Mouse (Mus musculus): ENCODE data around the gene Olfr523. TPM values are rescaled to one million over a fixed set of nuclear protein-coding genes. Genes with fewer than 3 reads are reported as not detected.

Gene Olfr523
- total and polyA plus RNA-seq, 3 experiments = not detected

DNA sequence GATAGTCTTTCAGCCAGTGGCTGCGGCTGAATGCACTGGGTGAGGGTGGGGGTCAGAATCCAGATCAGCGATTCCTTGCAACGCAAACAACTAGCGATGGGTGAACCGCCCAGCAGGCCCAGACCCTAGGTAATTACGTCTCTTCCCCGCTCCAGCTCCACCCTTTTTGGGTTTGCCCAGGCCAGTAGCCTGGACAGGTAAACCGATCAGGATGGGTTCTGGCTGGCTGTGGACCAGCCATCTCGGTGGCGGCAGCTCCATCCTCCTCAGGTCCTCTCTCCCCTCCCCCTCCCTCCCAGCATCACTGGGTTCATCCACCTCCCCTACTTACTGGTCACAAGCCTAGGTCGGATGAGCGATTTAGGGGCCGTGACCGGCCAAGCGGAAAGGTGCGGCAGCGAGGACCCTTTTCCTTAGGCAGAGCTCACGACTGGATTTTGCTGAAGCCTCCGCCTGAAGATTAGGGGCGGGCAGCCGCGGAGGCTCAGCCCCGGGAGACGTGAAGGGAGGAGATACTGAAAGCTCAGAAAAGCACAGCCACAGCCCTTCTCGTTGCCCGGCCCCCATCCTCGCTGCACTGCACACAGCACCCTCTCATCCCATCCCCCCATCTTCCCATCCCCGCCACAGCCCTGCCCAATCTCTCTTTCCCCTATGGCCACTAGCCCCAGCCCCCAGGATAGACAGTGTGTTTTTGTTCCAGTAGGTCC, 18.6 kb upstream of the Olfr523 start, which contains the start of gene Sprn:
Gene Sprn, minus strand, starts transcription at position 660 of the 710 bp plus-strand sequence.
- Histone ChIP-seq H3K79me2 (replicated peaks; ENCODE audit: control insufficient read depth, extremely low read depth, insufficient read depth, poor library complexity, severe bottlenecking) (no peaks in the 10 kb centered on the region), H3K9me3 (replicated peaks; ENCODE audit: low read length) (no peaks in the 10 kb centered on the region), H3K4me2 (ENCODE audit: insufficient read depth, low read depth, poor library complexity, severe bottlenecking) (no peak within 1 kb of the TSS), H3K27ac (ENCODE audit: insufficient read depth, low read depth) (no peak within 1 kb of the TSS), H3K4me3 (replicated peaks in 1 of 3; ENCODE audit: low read depth in 2 of 3, low read length in 2 of 3, poor library complexity in 1 of 3) (no peak within 1 kb of the TSS), H3K36me3 (replicated peaks in 1 of 2; ENCODE audit: control insufficient read depth in 1 of 2, insufficient read depth in 1 of 2, low read length in 1 of 2) (peaks cover 9 to 34% of the 10 kb centered on the region in 2 experiments), H3K9ac (ENCODE audit: insufficient read depth, low read depth) (no peak within 1 kb of the TSS), H3K4me1 (ENCODE audit: control insufficient read depth in 1 of 2, insufficient read depth in 2 of 2) (no peaks in the 10 kb centered on the region), H3K27me3 (replicated peaks) (peaks cover 22% of the 10 kb centered on the region)
- dilution Hi-C loops (cut with MboI; ENCODE audit: extremely low pct_ligation_motif_present, extremely low pct_unique_long_range_greater_than_20kb, low sequenced_read_pairs) = no loop called here
- no peak for TF ChIP-seq TCF12 (IDR thresholded peaks at IDR 0.05; ENCODE audit: low read depth, low read length)
- TF ChIP-seq ELF1 (IDR thresholded peaks at IDR 0.05; ENCODE audit: low read depth, low read length) = no peak
- no peak for TF ChIP-seq HCFC1 (IDR thresholded peaks at IDR 0.05; ENCODE audit: low read depth, low read length)
- no peak for TF ChIP-seq MAZ (IDR thresholded peaks at IDR 0.05; ENCODE audit: low read depth, low read length)
- TF ChIP-seq IRF4 (IDR thresholded peaks at IDR 0.05; ENCODE audit: low read depth, low read length) = no peak
- TF ChIP-seq ZNF384 (IDR thresholded peaks at IDR 0.05; ENCODE audit: low read depth, low read length) = no peak
- TF ChIP-seq RCOR1 (conservative IDR thresholded peaks at IDR 0.05; ENCODE audit: low read depth, low read length) = no peak
- no peak for TF ChIP-seq MXI1 (IDR thresholded peaks at IDR 0.05; ENCODE audit: low read depth, low read length)
- no peak for TF ChIP-seq ZKSCAN1 (IDR thresholded peaks at IDR 0.05; ENCODE audit: borderline replicate concordance, low read depth, low read length)
- TF ChIP-seq USF1 (IDR thresholded peaks at IDR 0.05; ENCODE audit: low read depth, low read length) = no peak
- TF ChIP-seq USF2 (conservative IDR thresholded peaks at IDR 0.05; ENCODE audit: low read depth, low read length) = no peak
- no peak for TF ChIP-seq CHD2 (IDR thresholded peaks at IDR 0.05; ENCODE audit: low read length)
- TF ChIP-seq CTCF (conservative IDR thresholded peaks at IDR 0.05 in 1 of 2, IDR thresholded peaks at IDR 0.05 in 1 of 2; ENCODE audit: low read depth in 2 of 2, low read length in 2 of 2) = no peak
- TF ChIP-seq ZMIZ1 (IDR thresholded peaks at IDR 0.05; ENCODE audit: low read depth, low read length) = no peak
- no peak for TF ChIP-seq UBTF (IDR thresholded peaks at IDR 0.05; ENCODE audit: low read depth, low read length)
- no peak for TF ChIP-seq POLR2A (IDR thresholded peaks at IDR 0.05; ENCODE audit: low read depth, low read length)
- in situ Hi-C loops (cut with MboI; ENCODE audit: low pct_ligation_motif_present, low pct_unique_long_range_greater_than_20kb, low sequenced_read_pairs) = no loop called here
- no peak for DNase-seq (ENCODE audit: extremely low read depth)

- H3K4me1 ChIP-seq (ENCODE audit: control insufficient read depth in 1 of 2, insufficient read depth in 2 of 2) = peaks cover 2 to 5% of the 10 kb centered on the region in 2 experiments
- dilution Hi-C loops (cut with MboI; ENCODE audit: extremely low pct_ligation_motif_present, extremely low pct_unique_long_range_greater_than_20kb, low sequenced_read_pairs) (no loop called here), in situ Hi-C loops (cut with MboI; ENCODE audit: low pct_ligation_motif_present, low pct_unique_long_range_greater_than_20kb, low sequenced_read_pairs) (no loop called here)
- H3K79me2 ChIP-seq (replicated peaks; ENCODE audit: control insufficient read depth, extremely low read depth, insufficient read depth, poor library complexity, severe bottlenecking) = no peaks in the 10 kb centered on the region
- no peak overlapping the region for H3K27ac ChIP-seq (ENCODE audit: insufficient read depth, low read depth)
- H3K36me3 ChIP-seq (replicated peaks in 1 of 2; ENCODE audit: control insufficient read depth in 1 of 2, insufficient read depth in 1 of 2, low read length in 1 of 2) = no peaks in the 10 kb centered on the region
- H3K27me3 ChIP-seq (replicated peaks) = peaks cover 79% of the 10 kb centered on the region
- DNase-seq (ENCODE audit: extremely low read depth) = no peak
- H3K9me3 ChIP-seq (replicated peaks; ENCODE audit: low read length) = no peaks in the 10 kb centered on the region
- no peak overlapping the region for H3K4me3 ChIP-seq (replicated peaks in 1 of 3; ENCODE audit: low read depth in 2 of 3, low read length in 2 of 3, poor library complexity in 1 of 3)
- H3K4me2 ChIP-seq (ENCODE audit: insufficient read depth, low read depth, poor library complexity, severe bottlenecking) = no peak overlapping the region
- H3K9ac ChIP-seq (ENCODE audit: insufficient read depth, low read depth) = no peak overlapping the region
- no peak for TF ChIP-seq JUN (IDR thresholded peaks at IDR 0.05; ENCODE audit: insufficient read depth, low read depth, low read length)
- TF ChIP-seq JUND (conservative IDR thresholded peaks at IDR 0.05; ENCODE audit: low read depth, low read length) = no peak
- peak; percentile 95 for TF ChIP-seq MAFK (IDR thresholded peaks at IDR 0.05; ENCODE audit: insufficient replicate concordance, low read length)
Observed at GRCm38 (mm10) chr7:140160363-140160762, 12.7 kb upstream of the Olfr523 start.

All from CH12.LX (cell line).